Mouse (Mus musculus): ENCODE data around the gene Slc6a6. TPM values are rescaled to one million over a fixed set of nuclear protein-coding genes. Genes with fewer than 3 reads are reported as not detected.

Gene Slc6a6
- polyA plus RNA-seq, 1 experiment from 2014 or later: 102 TPM

GRCm38 (mm10) chr6:91706072-91706776 is 22.4 kb downstream of the Slc6a6 start:
- no peak for ATAC-seq (ENCODE audit: low FRiP score)
- Histone ChIP-seq H3K4me3 (replicated peaks) (no peak overlapping the region), H3K4me2 (no peak overlapping the region), H3K4me1 (peaks cover 17% of the 10 kb centered on the region), H3K27me3 (replicated peaks) (no peaks in the 10 kb centered on the region), H3K9ac (replicated peaks) (no peak overlapping the region), H3K36me3 (peaks cover 33% of the 10 kb centered on the region), H3K27ac (replicated peaks) (no peak overlapping the region), H3K9me3 (replicated peaks) (no peaks in the 10 kb centered on the region)
- 81% methylated on average over 13 of the region's 13 CpGs for WGBS

- no peak overlapping the region for H3K4me2 ChIP-seq
- H3K36me3 ChIP-seq: peaks cover 33% of the 10 kb centered on the region
- no peak overlapping the region for H3K4me3 ChIP-seq (replicated peaks)
- ATAC-seq (ENCODE audit: low FRiP score): no peak
- no peaks in the 10 kb centered on the region for H3K27me3 ChIP-seq (replicated peaks)
- no peak overlapping the region for H3K9ac ChIP-seq (replicated peaks)
- H3K4me1 ChIP-seq: peaks cover 25% of the 10 kb centered on the region
- no peaks in the 10 kb centered on the region for H3K9me3 ChIP-seq (replicated peaks)
- 72% methylated on average over 8 of the region's 8 CpGs for WGBS
- H3K27ac ChIP-seq (replicated peaks): peak overlapping the region; percentile 78
Measured at GRCm38 (mm10) chr6:91707276-91707885, 23.5 kb downstream of the Slc6a6 start.

- no peak overlapping the region for H3K4me3 ChIP-seq (replicated peaks)
- no peaks in the 10 kb centered on the region for H3K27me3 ChIP-seq (replicated peaks)
- WGBS: 63% methylated on average over 11 of the region's 11 CpGs
- peak; percentile 45; the same call in 1 of the 2 replicates for ATAC-seq (ENCODE audit: low FRiP score)
- no peak overlapping the region for H3K4me2 ChIP-seq
- no peaks in the 10 kb centered on the region for H3K9me3 ChIP-seq (replicated peaks)
- peak overlapping the region; percentile 78 for H3K27ac ChIP-seq (replicated peaks)
- H3K36me3 ChIP-seq: peaks cover 30% of the 10 kb centered on the region
- no peak overlapping the region for H3K9ac ChIP-seq (replicated peaks)
- H3K4me1 ChIP-seq: peaks cover 31% of the 10 kb centered on the region
Measured at GRCm38 (mm10) chr6:91707886-91708564, 24.2 kb downstream of the Slc6a6 start.

GRCm38 (mm10) chr6:91708919-91709318 is 25.1 kb downstream of the Slc6a6 start:
- Histone ChIP-seq H3K27ac (replicated peaks) (peak overlapping the region; percentile 78), H3K4me1 (peaks cover 39% of the 10 kb centered on the region), H3K27me3 (replicated peaks) (no peaks in the 10 kb centered on the region), H3K4me3 (replicated peaks) (no peak overlapping the region), H3K9ac (replicated peaks) (no peak overlapping the region), H3K9me3 (replicated peaks) (no peaks in the 10 kb centered on the region), H3K4me2 (no peak overlapping the region), H3K36me3 (peaks cover 21% of the 10 kb centered on the region)
- ATAC-seq (ENCODE audit: low FRiP score): no peak
- WGBS: 92% methylated on average over 1 of the region's 2 CpGs

GRCm38 (mm10) chr6:91710345-91710930 is 26.6 kb downstream of the Slc6a6 start:
- Histone ChIP-seq H3K4me3 (replicated peaks) (no peak overlapping the region), H3K9ac (replicated peaks) (no peak overlapping the region), H3K4me1 (peaks cover 43% of the 10 kb centered on the region), H3K9me3 (replicated peaks) (no peaks in the 10 kb centered on the region), H3K4me2 (no peak overlapping the region), H3K27me3 (replicated peaks) (no peaks in the 10 kb centered on the region), H3K36me3 (peaks cover 10% of the 10 kb centered on the region; the same call in 1 of the 2 replicates), H3K27ac (replicated peaks) (no peak overlapping the region)
- ATAC-seq (ENCODE audit: low FRiP score): no peak
- 44% methylated on average over 6 of the region's 6 CpGs for whole genome bisulfite sequencing

- Histone ChIP-seq H3K4me3 (replicated peaks) (no peak overlapping the region), H3K4me1 (peaks cover 39% of the 10 kb centered on the region), H3K4me2 (no peak overlapping the region), H3K27me3 (replicated peaks) (no peaks in the 10 kb centered on the region), H3K36me3 (peaks cover 9% of the 10 kb centered on the region; the same call in 1 of the 2 replicates), H3K9me3 (replicated peaks) (no peaks in the 10 kb centered on the region), H3K27ac (replicated peaks) (peak overlapping the region; percentile 51; the same call in 1 of the 2 replicates), H3K9ac (replicated peaks) (0 out of 2 replicates have a peak overlapping the region, but pooled peaks have one; percentile 18)
- 17% methylated on average over 4 of the region's 4 CpGs for WGBS
- ATAC-seq (ENCODE audit: low FRiP score): no peak
Measured at GRCm38 (mm10) chr6:91712097-91712854, 28.4 kb downstream of the Slc6a6 start.

- Histone ChIP-seq H3K4me1 (peaks cover 33% of the 10 kb centered on the region), H3K9ac (replicated peaks) (no peak overlapping the region), H3K36me3 (peaks cover 9% of the 10 kb centered on the region; the same call in 1 of the 2 replicates), H3K27me3 (replicated peaks) (no peaks in the 10 kb centered on the region), H3K9me3 (replicated peaks) (no peaks in the 10 kb centered on the region), H3K4me2 (no peak overlapping the region), H3K27ac (replicated peaks) (peak overlapping the region; percentile 51; the same call in 1 of the 2 replicates), H3K4me3 (replicated peaks) (no peak overlapping the region)
- no peak for ATAC-seq (ENCODE audit: low FRiP score)
- 9% methylated on average over 10 of the region's 10 CpGs for WGBS
Measured at GRCm38 (mm10) chr6:91712855-91713331, 29.0 kb downstream of the Slc6a6 start.

GRCm38 (mm10) chr6:91713370-91713896 is 29.6 kb downstream of the Slc6a6 start:
- Histone ChIP-seq H3K36me3 (peaks cover 9% of the 10 kb centered on the region; the same call in 1 of the 2 replicates), H3K9ac (replicated peaks) (no peak overlapping the region), H3K27me3 (replicated peaks) (no peaks in the 10 kb centered on the region), H3K27ac (replicated peaks) (peak overlapping the region; percentile 51), H3K4me1 (peaks cover 34% of the 10 kb centered on the region), H3K4me2 (no peak overlapping the region), H3K4me3 (replicated peaks) (no peak overlapping the region), H3K9me3 (replicated peaks) (no peaks in the 10 kb centered on the region)
- 3% methylated on average over 5 of the region's 5 CpGs for WGBS
- ATAC-seq (ENCODE audit: low FRiP score): no peak

GRCm38 (mm10) chr6:91715023-91715422 is 31.2 kb downstream of the Slc6a6 start:
- no peak for ATAC-seq (ENCODE audit: low FRiP score)
- Histone ChIP-seq H3K27me3 (replicated peaks) (no peaks in the 10 kb centered on the region), H3K36me3 (peaks cover 9% of the 10 kb centered on the region; the same call in 1 of the 2 replicates), H3K4me2 (no peak overlapping the region), H3K9ac (replicated peaks) (no peak overlapping the region), H3K4me1 (peaks cover 48% of the 10 kb centered on the region), H3K4me3 (replicated peaks) (no peak overlapping the region), H3K27ac (replicated peaks) (no peak overlapping the region), H3K9me3 (replicated peaks) (no peaks in the 10 kb centered on the region)
- 88% methylated on average over 8 of the region's 8 CpGs for WGBS

GRCm38 (mm10) chr6:91715988-91716810 is 32.3 kb downstream of the Slc6a6 start:
- no peak for ATAC-seq (ENCODE audit: low FRiP score)
- Histone ChIP-seq H3K9me3 (replicated peaks) (no peaks in the 10 kb centered on the region), H3K27ac (replicated peaks) (no peak overlapping the region), H3K36me3 (peaks cover 8% of the 10 kb centered on the region; the same call in 1 of the 2 replicates), H3K27me3 (replicated peaks) (no peaks in the 10 kb centered on the region), H3K4me2 (no peak overlapping the region), H3K4me1 (peaks cover 58% of the 10 kb centered on the region), H3K4me3 (replicated peaks) (no peak overlapping the region), H3K9ac (replicated peaks) (no peak overlapping the region)
- 82% methylated on average over 6 of the region's 6 CpGs for WGBS
